Mouse (Mus musculus): ENCODE data around the gene Ptn.

- TF ChIP-seq CTCF (IDR thresholded peaks at IDR 0.05; ENCODE audit: extremely low read depth, insufficient read depth, low read length) (no peak), POLR2A (IDR thresholded peaks at IDR 0.05; ENCODE audit: extremely low read depth, insufficient read depth, low read length) (no peak)
These were observed 6.6 kb upstream of the Ptn start for GRCm38 (mm10) chr6:36816666-36817065.

Measured in cortical plate, adult 2 months (tissue).